Mouse (Mus musculus) G1E (cell line): ENCODE results near the gene Epha5. TPM values are rescaled to one million over a fixed set of nuclear protein-coding genes. Genes with fewer than 3 reads are reported as not detected.

Experiments used
- ATAC-seq: 2 replicates; pipeline ENCODE4 v1.8.0; 2016; ENCODE audit warnings: mild to moderate bottlenecking; ENCODE audit not compliant: insufficient number of reproducible peaks, poor library complexity, low FRiP score, severe bottlenecking; ENCODE audit errors: extremely low read depth
- DNase-seq: peaks from one replicate; pipeline ENCODE4 v3.0.0; 2012; ENCODE audit warnings: low spot score
- H3K27me3 ChIP-seq: 2 replicates; pipeline ENCODE4 v1.6.1; 2012; ENCODE audit warnings: mild to moderate bottlenecking, low read length, inconsistent platforms; ENCODE audit not compliant: insufficient read depth
- H3K36me3 ChIP-seq: replicated peaks from 2 replicates; pipeline ENCODE3; 2012; ENCODE audit warnings: mild to moderate bottlenecking, inconsistent platforms
- H3K4me1 ChIP-seq: 2 replicates; pipeline ENCODE4 v1.6.1; 2012; ENCODE audit warnings: low read depth, low read length, inconsistent platforms, mixed read lengths; ENCODE audit not compliant: insufficient read depth
- H3K4me3 ChIP-seq: 2 replicates; pipeline ENCODE4 v1.5.1; 2012; ENCODE audit warnings: low read depth, mild to moderate bottlenecking, inconsistent platforms, low read length, moderate library complexity, mixed read lengths
- H3K9me3 ChIP-seq: replicated peaks from 2 replicates; pipeline ENCODE4 v1.6.1; 2012; ENCODE audit warnings: inconsistent platforms
- CTCF ChIP-seq: IDR thresholded peaks from 2 replicates; pipeline ENCODE4 v1.5.1; 2012; ENCODE audit warnings: low read depth, low read length, inconsistent platforms, mixed read lengths
- GATA1 ChIP-seq: IDR thresholded peaks from 2 replicates; pipeline ENCODE4 v1.6.1; 2012; ENCODE audit warnings: borderline replicate concordance, low read length, inconsistent platforms, mixed read lengths
- GATA2 ChIP-seq: IDR thresholded peaks from 2 replicates; pipeline ENCODE4 v1.6.1; 2012; ENCODE audit warnings: low read depth, low read length, inconsistent platforms, borderline replicate concordance
- POLR2AphosphoS5 ChIP-seq: IDR thresholded peaks from 2 replicates; pipeline ENCODE4 v1.6.1; 2012; ENCODE audit warnings: low read depth, low read length, inconsistent platforms; ENCODE audit not compliant: insufficient replicate concordance
- TAL1 ChIP-seq: conservative IDR thresholded peaks from 2 replicates; pipeline ENCODE4 v1.6.1; 2012; ENCODE audit warnings: low read depth, low read length, inconsistent platforms, mixed read lengths
- polyA plus RNA-seq: library from polyadenylated mRNA; stranded (reverse); fragments of >175 nt; gene quantifications from 2 replicates; pipeline ENCODE4 v1.2.3, GENCODE M21; 2012
- total RNA-seq, 2 experiments: library from RNA; stranded (forward) in 1 of 2; stranded (reverse) in 1 of 2; fragments of 200-1000 nt in 1 of 2; fragments of >200 nt in 1 of 2; fragmentation: Nextera tagmentation in 1 of 2; gene quantifications; 2 replicates each; pipeline ENCODE4 v1.2.3; 2014 to 2017

The Epha5 gene
- total and polyA plus RNA-seq, 3 experiments = 0.22 TPM; not detected in 2

GRCm38 (mm10) chr5:84346728-84347499 is 70.3 kb downstream of the Epha5 start:
- H3K27me3 ChIP-seq = no peaks in the 10 kb centered on the region
- H3K36me3 ChIP-seq = no peaks in the 10 kb centered on the region
- H3K9me3 ChIP-seq = no peaks in the 10 kb centered on the region
- H3K4me1 ChIP-seq = no peaks in the 10 kb centered on the region
- TF ChIP-seq CTCF = no peak
- TF ChIP-seq TAL1 = no peak
- TF ChIP-seq POLR2AphosphoS5 = no peak
- no peak for TF ChIP-seq GATA1
- no peak for TF ChIP-seq GATA2
- H3K4me3 ChIP-seq = no peak overlapping the region
- DNase-seq (no peak), ATAC-seq (no peak)

GRCm38 (mm10) chr5:84335834-84336465 is 81.2 kb downstream of the Epha5 start:
- no peak for ATAC-seq
- no peak for DNase-seq
- TF ChIP-seq CTCF (no peak), TAL1 (no peak), POLR2AphosphoS5 (no peak), GATA1 (no peak), GATA2 (no peak)
- Histone ChIP-seq H3K36me3 (no peaks in the 10 kb centered on the region), H3K4me1 (no peaks in the 10 kb centered on the region), H3K4me3 (no peak overlapping the region), H3K27me3 (no peaks in the 10 kb centered on the region), H3K9me3 (0 out of 2 replicates have a peak, but pooled peaks cover 4% of the 10 kb centered on the region)

GRCm38 (mm10) chr5:84334481-84334880 is 82.7 kb downstream of the Epha5 start:
- Histone ChIP-seq H3K4me3 (no peak overlapping the region), H3K27me3 (no peaks in the 10 kb centered on the region), H3K36me3 (no peaks in the 10 kb centered on the region), H3K4me1 (no peaks in the 10 kb centered on the region), H3K9me3 (0 out of 2 replicates have a peak, but pooled peaks cover 4% of the 10 kb centered on the region)
- no peak for TF ChIP-seq CTCF
- TF ChIP-seq GATA1 = no peak
- TF ChIP-seq POLR2AphosphoS5 = no peak
- no peak for TF ChIP-seq TAL1
- no peak for TF ChIP-seq GATA2
- ATAC-seq = no peak
- no peak for DNase-seq

DNA sequence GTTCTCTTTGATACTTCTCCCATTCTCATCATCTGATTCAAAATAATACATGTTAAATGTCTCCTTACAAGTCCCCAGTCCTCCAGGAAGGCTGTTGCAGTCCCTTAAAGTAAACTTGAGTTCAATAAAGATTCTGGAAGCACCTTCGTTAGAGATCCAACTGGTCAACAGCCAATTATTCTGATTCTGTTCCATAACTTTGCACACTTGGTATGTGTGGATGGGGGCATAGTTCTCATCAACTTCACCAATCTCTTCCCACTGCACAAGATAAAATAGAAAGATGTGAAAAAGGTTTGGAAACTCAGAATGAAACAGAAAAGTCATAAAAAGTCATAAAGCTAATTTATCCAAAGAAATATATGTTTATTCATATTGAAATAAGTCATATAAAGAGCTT is 85.6 kb downstream of the Epha5 start:
- Histone ChIP-seq H3K4me1 (no peaks in the 10 kb centered on the region), H3K36me3 (no peaks in the 10 kb centered on the region), H3K4me3 (no peak overlapping the region), H3K27me3 (no peaks in the 10 kb centered on the region), H3K9me3 (0 out of 2 replicates have a peak, but pooled peaks cover 4% of the 10 kb centered on the region)
- TF ChIP-seq CTCF (no peak), POLR2AphosphoS5 (no peak), GATA2 (no peak), TAL1 (no peak)
- DNase-seq (no peak), ATAC-seq (no peak)

- Histone ChIP-seq H3K36me3 (no peaks in the 10 kb centered on the region), H3K27me3 (no peaks in the 10 kb centered on the region), H3K4me1 (no peaks in the 10 kb centered on the region), H3K9me3 (no peaks in the 10 kb centered on the region), H3K4me3 (no peak overlapping the region)
- no peak for DNase-seq
- no peak for ATAC-seq
- no peak for TF ChIP-seq GATA1
Observed at GRCm38 (mm10) chr5:84320553-84320952, 96.6 kb downstream of the Epha5 start.

GRCm38 (mm10) chr5:84320138-84320537 is 97.0 kb downstream of the Epha5 start:
- ATAC-seq = no peak
- TF ChIP-seq GATA1 (no peak), CTCF (no peak), GATA2 (no peak), TAL1 (no peak), POLR2AphosphoS5 (no peak)
- Histone ChIP-seq H3K27me3 (no peaks in the 10 kb centered on the region), H3K9me3 (no peaks in the 10 kb centered on the region), H3K36me3 (no peaks in the 10 kb centered on the region), H3K4me3 (no peak overlapping the region), H3K4me1 (no peaks in the 10 kb centered on the region)
- no peak for DNase-seq
